Mouse (Mus musculus): ENCODE results near the gene Timm50. TPM values are rescaled to one million over a fixed set of nuclear protein-coding genes. Genes with fewer than 3 reads are reported as not detected.

Gene Timm50
- polyA plus RNA-seq, 1 experiment = 431 TPM

GRCm38 (mm10) chr7:28301616-28302433, 10.0 kb downstream of the Timm50 start, which contains the start of gene Dll3:
Gene Dll3 (minus strand): TSS chr7:28302238.
- no peak for TF ChIP-seq GATA1 (IDR thresholded peaks at IDR 0.05; ENCODE audit: low read length)

DNA sequence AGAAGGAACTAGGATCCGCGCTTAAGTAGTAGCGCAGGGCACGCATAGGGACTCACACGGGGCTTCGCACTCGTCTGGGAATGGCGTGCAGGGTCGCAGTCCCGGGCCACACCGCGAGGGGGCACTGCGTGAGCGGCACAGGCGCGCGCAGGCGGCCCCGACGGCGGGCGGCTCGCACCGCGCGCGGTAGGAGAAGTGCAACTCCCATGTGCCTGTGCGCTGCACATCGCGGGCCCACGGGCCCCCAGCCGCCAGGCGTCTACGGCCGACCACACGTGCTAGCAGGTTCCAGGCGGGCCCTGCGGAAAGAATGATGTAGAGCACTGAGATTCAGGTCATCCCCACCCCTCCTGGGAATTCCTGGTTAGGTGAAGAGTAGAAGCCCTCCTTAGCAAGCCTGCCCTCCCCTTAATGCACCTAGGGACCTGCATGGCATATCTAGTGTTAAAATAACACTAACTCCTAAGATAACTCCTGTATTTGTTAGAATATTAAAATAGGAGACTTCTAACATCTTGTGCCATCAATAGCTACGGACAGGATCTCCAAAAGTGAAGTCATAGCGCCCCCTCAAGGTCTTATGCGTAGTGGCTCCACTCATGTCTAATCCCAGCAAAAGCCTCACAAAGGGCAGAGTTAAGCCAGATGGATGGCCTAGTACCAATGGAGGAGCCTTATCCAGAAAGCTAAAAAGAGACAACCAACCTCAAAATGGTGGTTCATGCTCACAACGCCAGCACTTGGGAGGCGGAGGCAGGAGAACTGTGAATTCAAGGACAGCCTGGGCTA, 12.8 kb downstream of the Timm50 start:
- no peak for TF ChIP-seq GATA1 (IDR thresholded peaks at IDR 0.05; ENCODE audit: low read length)

GRCm38 (mm10) chr7:28294481-28294880, 17.4 kb downstream of the Timm50 start:
- TF ChIP-seq GATA1 (IDR thresholded peaks at IDR 0.05; ENCODE audit: low read length) = no peak

DNA sequence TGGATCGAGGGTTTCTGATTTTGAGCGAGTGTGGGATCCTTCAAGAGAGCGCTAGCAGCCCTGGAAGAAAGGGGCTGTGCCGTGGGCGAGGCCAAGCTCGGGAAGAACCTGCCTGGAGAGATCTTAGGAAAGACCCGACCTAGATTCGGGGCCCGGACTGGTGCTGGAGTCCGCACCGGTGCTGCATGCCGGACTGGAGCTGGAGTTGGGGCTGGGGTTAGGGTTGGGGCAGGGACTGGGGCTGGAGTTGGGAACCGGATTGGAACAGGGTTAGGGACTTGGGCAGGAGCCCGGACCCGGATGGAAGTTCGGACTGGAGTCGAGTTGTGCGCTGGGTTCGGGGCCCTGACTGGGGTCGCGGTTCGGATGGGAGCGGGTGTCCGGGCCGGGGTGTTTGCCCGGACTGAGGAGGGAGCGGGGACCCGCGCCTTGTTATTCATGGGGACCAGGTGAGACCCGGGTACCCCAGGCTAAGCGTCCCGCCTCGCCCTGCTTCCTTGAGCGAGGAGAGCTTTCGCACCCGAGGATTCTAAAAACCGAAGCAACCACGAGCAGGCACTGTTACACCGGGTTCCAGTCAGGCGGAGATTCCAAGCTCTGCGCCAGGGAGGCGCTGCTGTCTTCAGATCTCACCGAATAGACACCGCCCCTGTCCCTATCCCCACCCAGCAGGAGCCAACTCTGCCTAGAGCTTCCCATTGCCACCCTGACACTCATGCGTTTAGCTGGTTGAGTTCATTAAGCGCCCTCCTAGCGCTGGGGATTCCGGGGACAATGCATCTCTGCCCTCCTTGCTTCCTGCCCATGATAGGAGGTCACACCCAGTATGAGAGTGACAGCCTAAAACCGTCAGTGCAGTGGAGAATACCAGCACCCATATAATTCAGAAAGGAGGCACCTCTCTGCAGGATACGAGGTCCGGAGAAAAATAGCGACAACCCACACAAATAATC, 21.0 kb downstream of the Timm50 start, which contains the start of gene Selenov:
TSS of gene Selenov (minus strand) at position 549 of the 953 bp plus-strand sequence.
- no peak for TF ChIP-seq GATA1 (IDR thresholded peaks at IDR 0.05; ENCODE audit: low read length)

DNA sequence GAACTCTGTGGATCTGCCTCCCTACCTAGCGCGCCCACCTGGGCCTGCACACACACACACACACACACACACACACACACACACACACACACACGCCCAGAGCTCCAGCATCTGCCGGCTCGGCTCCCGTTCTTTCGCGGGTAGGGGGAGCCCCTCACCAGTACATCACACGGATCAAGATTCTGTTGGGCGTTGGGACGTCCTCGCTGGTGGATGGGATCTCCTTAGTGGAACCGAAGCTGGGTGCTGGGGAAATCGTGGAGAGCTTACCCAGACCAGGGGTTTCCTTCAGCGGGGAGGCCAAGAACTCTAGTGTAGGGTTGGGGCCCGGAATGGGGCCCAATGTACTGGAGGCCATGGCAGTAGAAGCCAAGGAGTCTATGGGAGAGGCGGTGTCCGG, 21.7 kb downstream of the Timm50 start:
- TF ChIP-seq GATA1 (IDR thresholded peaks at IDR 0.05; ENCODE audit: low read length) = no peak

- TF ChIP-seq GATA1 (IDR thresholded peaks at IDR 0.05; ENCODE audit: low read length) = no peak
Observed at GRCm38 (mm10) chr7:28280630-28281029, 31.2 kb downstream of the Timm50 start.

DNA sequence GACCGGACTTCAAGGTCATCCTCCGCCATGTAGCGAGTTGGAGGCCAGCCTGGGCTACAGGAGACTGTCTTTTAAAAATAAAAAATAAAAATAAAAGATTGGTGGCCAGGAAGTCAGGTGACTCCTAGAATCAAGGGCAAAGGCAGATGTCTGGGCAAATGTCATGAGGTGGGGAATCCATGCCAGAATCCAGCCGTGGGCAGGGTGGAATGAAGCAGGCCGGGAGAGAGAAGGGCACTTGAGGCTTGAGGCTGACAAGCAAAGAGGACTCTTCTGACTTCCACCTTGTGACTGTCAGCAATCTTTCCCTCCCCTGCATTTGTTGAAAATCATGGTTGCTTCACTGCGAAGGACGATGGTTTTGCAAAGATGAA, 33.6 kb downstream of the Timm50 start:
- TF ChIP-seq GATA1 (IDR thresholded peaks at IDR 0.05; ENCODE audit: low read length) = no peak

GRCm38 (mm10) chr7:28277615-28278278, 34.1 kb downstream of the Timm50 start, which contains the start of gene Eid2b:
Gene Eid2b (plus strand): TSS chr7:28277739.
- no peak for TF ChIP-seq GATA1 (IDR thresholded peaks at IDR 0.05; ENCODE audit: low read length)

GRCm38 (mm10) chr7:28277237-28277614, 34.6 kb downstream of the Timm50 start:
- TF ChIP-seq GATA1 (IDR thresholded peaks at IDR 0.05; ENCODE audit: low read length) = no peak

GRCm38 (mm10) chr7:28271761-28272160, 40.1 kb downstream of the Timm50 start:
- no peak for TF ChIP-seq GATA1 (IDR thresholded peaks at IDR 0.05; ENCODE audit: low read length)

GRCm38 (mm10) chr7:28269355-28269754, 42.5 kb downstream of the Timm50 start:
- no peak for TF ChIP-seq GATA1 (IDR thresholded peaks at IDR 0.05; ENCODE audit: low read length)

DNA sequence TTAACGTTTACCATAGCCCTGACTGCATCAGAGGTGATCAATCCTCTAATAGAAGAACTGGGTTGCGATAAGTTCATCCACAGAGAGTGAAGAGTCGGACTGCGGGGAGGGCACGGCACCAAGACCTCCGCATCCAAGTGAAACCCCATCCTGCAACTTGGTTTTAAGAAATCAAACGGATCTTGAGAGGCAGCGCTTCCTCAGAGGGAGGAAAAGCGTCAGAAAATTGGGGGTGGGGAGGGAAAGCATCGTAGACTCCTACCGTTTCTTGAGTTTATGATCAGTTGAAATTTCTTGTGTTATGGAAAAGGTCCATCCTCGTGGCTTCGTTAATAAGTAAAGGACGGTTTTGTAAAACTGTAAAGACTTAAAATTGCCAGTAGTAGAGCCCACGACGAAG, 43.3 kb downstream of the Timm50 start:
- TF ChIP-seq GATA1 (IDR thresholded peaks at IDR 0.05; ENCODE audit: low read length) = no peak

GRCm38 (mm10) chr7:28268042-28268531, 43.8 kb downstream of the Timm50 start:
- no peak for TF ChIP-seq GATA1 (IDR thresholded peaks at IDR 0.05; ENCODE audit: low read length)

Measured in G1E-ER4 (cell line).